Mouse (Mus musculus) kidney, adult 11 months (tissue): ENCODE measurements at regions not wholly inside any gene's neighbourhood (a gene's known extent, or its start where the extent isn't known, plus 50 kb on each side); places are given as distances from the start of the nearest gene placed in this dataset.
A peak's percentile ranks its signal among the peaks of the same experiment; 100 is the strongest.

Experiments
- DNase-seq: peaks from one replicate; pipeline ENCODE4 v3.0.0; 2022

DNA sequence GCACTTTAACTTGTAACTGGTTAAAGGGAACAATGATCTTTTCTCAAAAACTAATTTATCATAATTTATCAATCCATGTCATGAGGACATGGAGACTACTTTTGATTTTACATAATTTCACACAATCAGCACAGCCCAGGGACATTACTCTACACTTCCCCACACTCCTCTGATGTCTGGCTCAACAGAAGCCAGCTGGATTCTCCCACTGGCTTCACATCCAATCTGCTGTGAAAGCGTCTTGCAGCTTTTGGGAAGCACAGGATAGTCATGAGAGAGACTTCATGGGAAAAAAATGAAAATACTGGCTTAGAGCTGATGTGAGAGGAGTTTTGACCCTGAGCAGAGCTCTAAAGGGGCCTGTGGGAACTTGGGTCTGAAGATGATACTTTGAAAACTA is 61.7 kb upstream of the Hrasls start:
- no peak for DNase-seq

DNA sequence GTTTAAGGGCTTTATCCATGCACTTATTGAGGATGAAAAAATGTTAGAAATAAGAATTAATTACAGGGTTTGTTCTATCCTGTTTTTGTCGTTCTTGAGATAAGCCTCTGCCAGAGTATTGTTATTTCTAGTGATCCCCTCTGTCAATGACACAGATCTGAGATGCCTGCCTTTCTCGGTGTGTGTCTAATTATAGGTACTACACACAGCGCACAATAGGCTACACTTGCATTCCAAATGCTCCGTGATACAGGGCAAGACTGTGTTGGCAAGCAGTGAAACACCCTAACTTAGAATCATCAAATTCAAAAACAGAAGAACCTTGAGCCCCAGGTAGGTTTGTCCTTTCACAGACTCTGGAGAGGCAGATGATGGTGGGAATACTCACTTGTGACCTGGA is 90.3 kb upstream of the Hrasls start:
- no peak for DNase-seq

DNA sequence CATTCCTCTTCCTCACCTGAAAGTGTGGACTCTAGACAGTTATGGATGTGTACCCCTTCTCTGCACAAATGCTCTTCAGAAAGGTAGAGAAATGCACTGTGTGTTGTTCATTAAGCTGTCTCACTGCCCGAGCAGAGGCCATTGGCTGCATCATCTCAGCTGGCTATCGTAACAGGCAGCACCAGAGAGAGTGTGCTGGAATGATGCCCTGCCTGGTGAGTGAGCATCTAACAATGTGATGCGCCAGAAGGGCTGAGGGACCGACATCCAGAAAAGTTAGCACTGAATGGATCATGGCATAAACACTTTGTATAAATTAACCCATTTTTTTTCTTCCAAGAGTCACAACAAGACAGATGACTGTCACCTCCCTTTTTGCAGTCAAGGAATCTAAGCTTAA is 112.7 kb upstream of the Hrasls start:
- no peak for DNase-seq

DNA sequence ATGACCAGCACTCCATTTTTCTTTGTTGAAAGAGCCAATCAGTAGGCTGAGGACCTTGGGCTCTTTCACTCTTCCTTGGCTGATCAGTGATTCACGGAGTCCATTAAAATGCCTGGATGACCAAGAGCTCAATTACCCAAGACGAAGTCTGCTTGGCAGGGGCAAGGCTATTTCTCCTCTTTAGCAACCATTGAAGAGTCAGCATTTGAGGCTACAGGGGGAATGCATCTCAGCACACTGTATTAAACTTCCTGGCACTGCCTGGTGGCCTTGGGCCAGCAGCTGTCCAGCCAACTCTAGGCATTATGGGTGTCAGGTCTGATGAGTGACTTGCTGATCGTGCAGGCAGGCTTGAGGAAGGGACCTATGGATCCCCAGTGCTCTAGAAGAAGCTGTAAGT is 136.5 kb upstream of the Mb21d2 start:
- DNase-seq, result no peak

DNA sequence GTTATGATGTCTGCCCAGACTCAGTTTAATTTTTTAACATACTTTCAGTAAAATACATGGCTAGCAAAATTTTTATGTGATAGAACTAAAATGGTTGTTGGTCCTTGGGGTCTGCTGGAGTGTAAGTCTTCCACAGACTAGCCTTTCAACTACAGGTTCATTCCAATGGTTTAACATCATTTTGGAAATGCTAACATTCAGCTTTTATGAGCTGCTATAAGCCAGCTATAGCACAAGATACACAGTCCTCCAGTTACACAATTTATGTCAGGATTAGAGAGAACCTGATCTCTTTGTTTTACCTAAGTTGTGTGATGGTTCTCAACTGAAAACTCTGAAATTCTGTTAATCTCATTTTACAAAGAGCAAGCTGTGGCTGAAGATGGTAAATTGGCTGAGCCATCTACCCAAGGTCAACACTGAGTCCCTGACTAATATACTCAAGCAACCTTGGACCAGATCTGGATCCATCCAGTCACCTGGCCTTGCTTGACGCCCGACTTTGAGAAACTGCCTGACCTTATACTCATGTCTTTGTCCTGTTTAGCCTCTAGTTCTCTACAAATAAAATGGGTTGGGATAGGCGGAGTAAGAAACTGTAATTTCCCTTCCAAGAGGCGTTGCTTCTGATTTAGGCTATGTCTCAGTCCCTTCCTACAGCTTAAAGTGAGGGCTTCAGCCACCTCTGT is 135.8 kb upstream of the Mb21d2 start:
- DNase-seq, result no peak

DNA sequence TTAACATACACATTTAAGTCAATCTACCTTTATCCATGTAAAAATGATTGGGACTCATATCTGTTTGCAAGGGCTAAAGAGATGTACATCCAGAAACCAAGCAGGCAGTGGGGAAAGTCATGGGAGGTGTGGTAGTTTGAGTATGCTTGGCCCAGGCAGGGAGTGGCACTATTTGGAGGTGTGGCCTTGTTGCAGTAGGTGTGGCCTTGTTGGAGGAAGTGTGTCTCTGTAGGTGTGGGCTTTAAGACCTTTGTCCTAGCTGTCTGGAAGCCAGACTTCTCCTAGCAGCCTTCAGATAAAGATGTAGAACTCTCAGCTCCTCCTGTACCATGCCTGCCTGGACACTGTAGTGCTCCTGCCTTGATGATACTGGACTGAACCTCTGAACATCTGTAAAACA is 133.9 kb upstream of the Mb21d2 start:
- no peak for DNase-seq

DNA sequence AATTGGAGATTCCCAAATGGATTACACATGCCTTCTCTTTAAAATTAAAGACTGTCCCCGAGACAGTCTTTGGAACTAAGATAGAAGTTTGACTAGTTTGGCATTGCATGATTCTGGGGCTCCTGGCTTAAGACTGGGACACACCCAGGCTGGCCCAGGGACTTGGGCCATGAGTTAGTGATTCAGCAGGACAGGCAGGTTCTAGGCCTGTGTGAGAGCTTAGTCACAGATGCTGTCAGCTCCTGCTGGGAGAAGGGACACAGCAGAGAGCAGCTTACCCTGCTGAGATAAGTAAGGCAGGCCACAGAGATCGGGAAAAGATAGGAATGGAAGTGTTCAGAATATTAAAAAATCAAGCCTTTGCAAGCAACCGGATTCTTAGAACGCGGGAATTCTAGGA is 127.6 kb upstream of the Mb21d2 start:
- no peak for DNase-seq

DNA sequence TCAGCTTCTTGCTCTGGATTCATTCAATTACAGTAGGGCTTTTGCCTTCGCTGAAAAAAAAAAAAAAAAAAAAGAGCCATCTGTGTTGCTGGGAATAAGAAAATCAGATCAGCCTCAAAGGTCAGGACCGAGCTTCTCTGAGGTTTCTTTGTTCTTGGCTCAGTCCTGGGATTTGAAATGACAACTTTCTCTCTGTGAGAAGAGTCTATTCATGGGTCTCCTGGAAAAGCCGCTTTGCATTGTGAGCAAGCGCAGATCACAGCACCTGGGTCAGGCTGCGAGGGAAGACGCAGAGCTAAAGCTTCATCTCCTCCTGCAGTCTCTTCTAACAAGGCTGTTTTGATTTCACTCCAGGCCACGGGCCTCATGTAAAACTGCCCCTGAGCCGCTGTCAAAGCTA is 125.0 kb upstream of the Mb21d2 start:
- no peak for DNase-seq

DNA sequence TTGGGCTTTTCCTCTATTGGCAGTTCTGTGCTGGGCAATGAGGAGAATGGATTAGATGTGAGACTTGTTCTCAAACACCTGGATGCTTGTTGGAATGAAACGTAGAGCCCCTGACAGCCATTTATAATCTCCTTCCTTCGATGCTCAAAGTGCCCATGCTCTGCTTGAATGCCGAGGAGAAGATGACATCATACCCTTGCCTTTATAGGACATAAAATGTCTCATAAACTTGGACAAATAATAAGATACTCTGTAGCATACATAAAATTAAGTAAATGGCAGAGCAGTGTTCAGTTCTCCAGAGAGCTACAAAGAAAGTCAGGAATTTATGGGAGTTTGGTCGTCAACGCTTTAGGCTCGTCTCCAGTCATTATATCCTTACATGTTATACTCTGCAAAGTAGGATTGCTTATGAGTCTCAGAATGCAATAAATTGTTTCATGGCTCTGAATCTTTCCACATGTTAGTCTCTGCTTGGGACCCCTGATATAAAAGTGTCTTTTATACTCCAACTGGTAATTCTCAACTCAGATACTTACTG is 117.0 kb upstream of the Mb21d2 start:
- no peak for DNase-seq

DNA sequence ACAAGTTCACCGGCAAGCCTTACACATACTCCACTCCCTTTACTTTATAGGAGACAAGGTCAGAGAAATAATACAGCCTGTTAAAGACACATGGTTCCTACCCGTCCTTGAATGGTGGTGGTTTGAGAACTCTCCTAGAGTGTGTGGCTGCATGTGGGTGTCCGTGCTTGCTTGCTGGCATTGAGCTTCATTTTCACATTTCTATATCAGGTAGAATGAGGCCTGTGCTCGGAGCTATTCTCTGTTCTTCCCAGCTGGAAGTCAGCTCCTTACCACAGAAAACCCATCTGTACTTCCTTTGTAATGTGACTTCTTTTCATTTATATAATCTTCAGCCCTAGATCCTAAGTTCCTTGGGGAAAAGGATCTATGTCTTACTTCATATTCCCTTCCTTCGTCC is 106.0 kb upstream of the Mb21d2 start:
- DNase-seq, result no peak

DNA sequence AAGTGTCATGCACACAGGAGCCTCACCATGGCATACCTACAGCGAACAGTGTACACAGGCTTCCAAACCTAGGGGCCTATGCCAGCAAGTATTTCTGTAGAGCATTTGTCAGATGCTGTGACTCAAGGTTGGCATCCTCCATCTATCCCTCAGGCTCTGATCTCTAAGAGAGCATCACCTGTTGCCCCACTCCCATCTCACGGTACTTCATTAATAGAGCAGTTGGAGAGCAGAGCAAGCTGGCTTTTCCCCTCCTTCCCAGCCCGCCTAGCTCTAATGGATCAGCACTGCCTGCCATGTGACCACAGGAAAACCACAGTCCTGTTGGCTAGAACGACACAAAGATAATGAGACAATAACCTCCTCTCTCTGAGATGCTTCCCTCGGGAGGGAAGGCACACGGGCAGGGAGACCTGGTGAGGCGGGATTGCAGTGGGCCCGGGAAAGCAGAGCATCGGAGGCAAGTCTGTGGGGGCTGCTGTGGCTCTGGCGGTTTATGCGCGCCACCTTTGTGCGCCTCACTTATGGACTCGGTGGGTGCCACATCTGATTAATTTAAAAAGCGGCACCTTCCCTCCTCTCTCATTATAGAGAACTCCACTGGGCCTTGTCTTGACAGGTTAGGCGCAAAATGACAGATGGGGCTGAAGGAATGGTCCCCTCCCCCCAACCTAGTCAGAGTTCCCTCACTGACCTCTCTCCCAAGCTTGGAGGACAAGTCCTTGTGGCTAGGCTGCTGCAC is 104.8 kb upstream of the Mb21d2 start:
- DNase-seq, result no peak

DNA sequence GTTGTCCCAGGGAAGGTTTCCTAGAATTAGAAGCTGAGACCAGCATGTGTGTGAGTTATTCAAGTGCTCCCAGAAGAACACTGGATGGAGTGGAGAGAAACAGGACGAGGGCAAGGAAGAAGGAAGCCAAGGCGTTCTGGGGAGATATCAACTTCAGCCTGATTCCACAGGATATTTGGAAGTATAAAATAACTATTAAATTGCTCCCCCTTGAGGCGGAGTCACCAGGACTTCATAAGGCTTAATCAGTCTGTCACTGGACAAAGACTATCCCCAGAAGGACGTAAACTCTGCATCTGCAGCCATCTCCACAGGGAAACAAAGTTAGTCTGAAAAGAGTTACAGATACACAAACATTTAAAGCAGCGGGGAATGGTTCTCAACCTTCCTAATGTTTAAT is 103.9 kb upstream of the Mb21d2 start:
- no peak for DNase-seq

DNA sequence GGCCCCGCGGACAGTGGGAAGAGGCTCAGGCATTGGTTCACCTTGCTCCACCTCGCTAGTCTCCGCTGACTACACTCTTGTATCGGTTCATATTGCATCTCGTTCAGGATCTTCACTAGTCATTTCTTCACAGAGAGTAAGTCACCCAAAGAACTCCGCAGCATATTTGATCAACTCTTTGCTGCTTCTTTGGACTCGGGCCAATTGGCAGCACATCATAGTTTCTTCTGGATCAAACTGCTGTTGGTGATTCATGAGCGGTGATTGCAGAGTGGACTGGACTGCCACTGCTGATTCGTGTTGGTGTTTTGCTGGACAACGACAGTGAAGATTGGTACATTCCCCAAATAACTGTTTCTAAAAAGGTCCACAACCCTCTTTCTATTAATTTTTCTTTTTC is 98.4 kb upstream of the Mb21d2 start:
- DNase-seq, result no peak

DNA sequence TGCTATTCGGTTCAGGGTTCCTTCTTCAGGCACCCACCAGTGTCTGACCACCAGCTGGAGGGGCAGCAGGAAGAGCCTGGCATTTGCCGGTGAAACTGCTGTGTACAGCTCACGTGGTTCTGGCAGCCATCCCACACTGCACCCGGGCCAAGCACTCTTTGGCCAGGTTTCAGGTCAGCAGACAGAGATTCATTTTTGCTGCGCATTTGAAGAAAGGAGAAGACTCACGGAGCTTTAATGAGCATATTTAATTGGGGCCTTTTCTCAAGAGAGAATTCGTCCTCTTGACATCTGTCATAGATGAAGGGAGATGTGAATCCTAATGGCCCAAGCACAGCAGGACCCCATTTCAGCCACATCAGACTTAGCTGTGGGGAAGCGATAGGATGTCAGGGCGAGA is 71.8 kb upstream of the Mb21d2 start:
- DNase-seq, result peak; percentile 67

DNA sequence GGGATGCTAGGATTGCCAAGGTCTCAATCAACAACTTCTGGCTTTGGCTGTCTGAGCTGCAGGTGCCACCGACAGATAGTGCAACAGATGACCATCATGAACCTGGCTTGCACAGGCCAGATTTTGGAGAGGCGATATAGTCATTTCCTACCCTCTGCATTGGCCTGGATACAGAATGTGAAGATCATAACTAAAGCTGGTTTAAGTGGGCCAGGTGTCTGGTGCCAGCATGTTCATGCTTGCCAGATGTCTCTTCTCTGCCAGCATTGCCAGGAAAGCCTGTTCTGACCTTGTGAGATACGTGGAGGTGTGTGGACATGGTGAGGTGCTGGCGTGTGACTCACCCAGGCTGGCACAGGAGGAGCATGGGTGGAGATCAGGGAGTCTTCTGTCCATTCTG is 70.2 kb upstream of the Mb21d2 start:
- DNase-seq, result no peak

DNA sequence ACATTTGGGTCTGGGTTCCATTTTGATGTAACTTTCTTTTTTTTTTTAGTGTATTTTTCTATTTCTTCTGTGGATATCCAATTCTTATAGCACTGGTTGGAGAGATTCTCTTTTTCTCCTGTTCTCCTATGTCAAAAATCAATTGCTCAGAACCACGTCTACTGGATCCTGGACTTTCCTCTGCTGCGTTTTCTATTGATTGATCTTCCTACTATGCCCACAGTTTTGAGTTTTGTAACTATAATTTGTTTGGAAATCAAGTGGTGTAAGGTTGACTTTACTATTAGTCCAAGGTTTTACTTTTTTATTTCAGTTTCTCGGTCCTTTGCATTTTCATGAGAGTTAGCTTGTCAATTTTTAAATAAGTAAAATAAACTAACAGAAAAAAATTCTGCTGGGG is 67.2 kb upstream of the Mb21d2 start:
- no peak for DNase-seq

DNA sequence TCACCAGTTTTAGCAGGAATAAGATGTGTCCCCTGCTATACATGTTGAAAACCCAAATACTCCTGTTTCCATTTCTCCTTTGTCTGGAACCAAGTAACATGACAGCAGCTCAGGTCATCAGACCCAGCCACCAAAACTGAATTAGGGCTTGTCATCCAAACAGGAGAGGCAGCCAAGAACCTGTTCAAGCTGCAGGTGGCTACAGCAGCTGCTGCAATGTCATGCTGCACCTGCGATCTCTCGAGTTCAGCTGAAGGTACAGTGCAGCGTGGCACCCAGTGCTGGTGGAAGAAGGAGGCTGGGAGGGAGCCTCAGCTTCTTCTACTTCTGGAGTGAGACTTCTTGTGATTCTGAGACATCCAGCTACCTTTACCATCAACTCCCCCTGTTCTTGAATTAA is 61.2 kb upstream of the Mb21d2 start:
- DNase-seq, result no peak

DNA sequence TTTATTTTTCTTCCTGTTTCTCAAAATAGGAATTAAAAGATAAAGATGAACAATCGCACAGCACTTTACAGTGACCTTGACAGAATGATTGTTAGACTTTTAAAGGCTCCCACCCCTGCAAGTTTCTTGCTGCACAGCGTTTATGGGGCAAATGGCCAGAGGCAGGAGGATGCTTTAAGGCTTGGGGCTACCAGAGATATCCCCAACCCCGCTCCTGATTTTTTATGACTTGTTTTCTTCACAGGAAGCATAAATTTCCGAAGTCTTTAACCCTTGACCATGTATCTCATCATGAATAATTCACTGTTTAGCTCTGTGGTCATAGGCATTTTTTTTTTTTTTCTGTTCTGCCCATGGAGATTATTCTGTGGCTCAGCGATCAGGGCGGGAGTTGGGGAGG is 55.5 kb upstream of the Mb21d2 start:
- no peak for DNase-seq

DNA sequence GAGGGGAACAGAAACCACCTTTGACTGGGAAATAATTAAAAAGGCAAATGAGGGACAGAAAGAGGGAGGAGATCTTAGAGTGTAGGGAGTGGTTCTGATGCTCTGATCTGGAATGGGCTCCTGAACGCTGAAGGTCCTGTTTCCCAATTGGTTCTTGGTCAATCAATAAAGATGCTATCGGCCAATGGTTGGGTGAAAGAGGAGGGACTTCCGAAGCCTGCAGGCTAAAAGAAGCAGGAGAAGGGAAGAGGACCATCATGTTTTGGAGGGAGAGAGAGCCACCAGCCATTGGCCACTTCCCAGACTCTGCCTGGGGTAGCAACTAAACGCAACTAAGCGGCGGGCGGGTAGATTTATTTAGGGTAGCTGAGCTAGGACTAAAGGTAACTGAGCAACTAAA is 53.4 kb upstream of the Mb21d2 start:
- DNase-seq, result no peak
